Mouse (Mus musculus): Measurements from ENCODE around the gene Mctp1. TPM values are rescaled to one million over a fixed set of nuclear protein-coding genes. Genes with fewer than 3 reads are reported as not detected.
"Not testable (repeated sequence)": the region's sequence is repeated elsewhere in the genome, so short reads cannot be mapped to it uniquely, and the experiment has no call there.

Gene Mctp1
- total RNA-seq, 2 experiments from 2014 or later: 20.5 to 44.8 TPM

DNA sequence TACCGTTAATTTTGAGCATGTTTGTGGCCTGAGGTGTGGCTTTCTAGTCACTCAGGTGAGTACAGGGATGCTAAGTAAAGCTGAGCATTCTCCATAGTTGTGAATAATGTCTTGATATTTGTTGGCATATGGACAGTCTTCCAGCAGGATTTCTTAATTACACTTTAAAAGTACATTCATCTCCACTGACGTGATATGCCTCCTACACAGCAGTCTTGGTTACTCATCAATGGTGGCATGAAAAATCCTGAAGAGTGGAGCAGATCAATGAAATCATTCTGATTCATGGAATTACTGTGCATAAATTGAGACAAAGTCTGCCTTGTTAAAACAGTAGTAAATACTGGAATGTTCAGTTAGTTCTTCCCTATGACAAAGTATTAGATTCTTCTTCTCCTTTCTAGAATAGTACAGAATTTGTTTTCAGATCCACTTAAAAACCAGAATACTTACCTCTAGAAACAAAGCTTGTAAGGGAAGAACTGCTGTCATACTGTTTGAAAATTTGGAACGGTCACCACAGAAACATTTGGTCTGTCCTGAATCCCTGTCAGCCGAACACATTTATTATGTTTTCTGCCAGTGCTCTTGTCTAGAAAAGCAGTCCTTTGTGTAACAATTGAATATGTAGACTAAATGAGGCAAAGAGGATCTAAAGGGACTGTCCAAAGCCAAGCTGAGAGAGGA lies 511.6 kb downstream of the Mctp1 start:
- ATAC-seq (replicated peaks; ENCODE audit: low FRiP score, poor library complexity, severe bottlenecking): no peak

DNA sequence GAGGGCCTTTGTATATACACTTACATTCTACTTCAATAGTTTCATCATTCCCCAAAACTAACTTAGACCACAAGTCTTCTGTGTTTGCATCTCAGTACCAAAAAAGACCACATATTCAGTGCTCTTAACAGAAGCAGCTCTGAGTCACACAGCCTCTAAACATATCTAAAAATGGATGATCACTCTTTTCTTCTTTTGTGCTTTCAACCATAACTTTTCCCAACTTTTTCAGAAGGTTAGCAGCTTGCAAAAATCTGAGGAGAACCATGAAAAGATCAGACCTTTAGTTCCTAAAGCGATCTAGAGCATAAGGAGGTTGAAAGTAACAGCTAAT lies 512.1 kb downstream of the Mctp1 start:
- ATAC-seq (replicated peaks; ENCODE audit: low FRiP score, poor library complexity, severe bottlenecking): no peak

- no peak for ATAC-seq (replicated peaks; ENCODE audit: low FRiP score, poor library complexity, severe bottlenecking)
These were observed 534.0 kb downstream of the Mctp1 start for GRCm38 (mm10) chr13:76918321-76918720.

GRCm38 (mm10) chr13:76926851-76927250 lies 542.5 kb downstream of the Mctp1 start:
- ATAC-seq (replicated peaks; ENCODE audit: low FRiP score, poor library complexity, severe bottlenecking): no peak

DNA sequence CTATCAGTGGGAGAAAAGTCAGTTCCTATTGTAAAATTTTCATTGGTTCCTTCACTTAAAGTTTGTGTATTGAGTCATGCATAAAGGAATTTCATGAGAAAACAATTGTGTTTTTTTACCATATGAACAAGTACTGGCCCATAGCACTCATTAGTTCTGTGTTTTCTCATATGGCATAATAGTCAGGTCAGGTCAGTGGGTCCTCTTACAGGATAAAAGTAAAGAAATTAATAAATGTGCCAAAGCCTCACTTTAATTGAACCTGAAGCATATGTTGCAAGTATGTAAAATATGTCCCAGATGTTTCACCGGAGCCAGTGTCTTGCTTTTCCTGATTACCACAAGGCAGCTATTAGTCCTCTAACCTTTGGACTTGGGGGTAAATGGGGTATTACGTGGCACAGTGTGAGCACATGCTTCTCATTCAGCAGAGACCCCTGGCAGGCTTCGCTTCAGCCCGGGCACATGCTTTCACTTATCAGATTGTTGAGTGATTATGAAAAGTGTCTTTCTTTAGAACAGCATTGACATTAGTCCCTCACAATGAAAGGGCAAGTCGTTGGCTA lies 543.6 kb downstream of the Mctp1 start:
- no peak for ATAC-seq (replicated peaks; ENCODE audit: low FRiP score, poor library complexity, severe bottlenecking)

DNA sequence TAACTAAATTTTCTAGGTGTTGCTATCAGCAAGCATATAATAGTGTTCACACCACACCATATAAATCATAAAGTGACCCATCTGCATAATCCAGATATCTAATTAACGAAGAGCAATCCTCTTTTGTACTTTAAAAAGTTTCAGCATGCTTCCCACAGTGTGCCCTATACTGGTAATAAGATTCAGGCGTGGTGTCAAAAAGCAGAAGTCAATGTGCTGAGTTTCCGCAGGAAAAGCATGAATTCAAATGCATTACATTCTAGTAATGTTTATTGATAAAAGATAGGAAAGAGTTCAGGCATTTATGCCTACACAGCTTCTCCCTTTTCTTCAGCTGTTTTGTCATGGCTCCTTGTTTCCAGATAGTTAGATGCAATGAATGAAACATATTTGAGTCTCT lies 544.8 kb downstream of the Mctp1 start:
- ATAC-seq (replicated peaks; ENCODE audit: low FRiP score, poor library complexity, severe bottlenecking): no peak

- ATAC-seq (replicated peaks; ENCODE audit: low FRiP score, poor library complexity, severe bottlenecking): no peak
These were observed 548.6 kb downstream of the Mctp1 start for GRCm38 (mm10) chr13:76932933-76933332.

- no peak for ATAC-seq (replicated peaks; ENCODE audit: low FRiP score, poor library complexity, severe bottlenecking)
These were observed 564.9 kb downstream of the Mctp1 start for GRCm38 (mm10) chr13:76949234-76949633.

DNA sequence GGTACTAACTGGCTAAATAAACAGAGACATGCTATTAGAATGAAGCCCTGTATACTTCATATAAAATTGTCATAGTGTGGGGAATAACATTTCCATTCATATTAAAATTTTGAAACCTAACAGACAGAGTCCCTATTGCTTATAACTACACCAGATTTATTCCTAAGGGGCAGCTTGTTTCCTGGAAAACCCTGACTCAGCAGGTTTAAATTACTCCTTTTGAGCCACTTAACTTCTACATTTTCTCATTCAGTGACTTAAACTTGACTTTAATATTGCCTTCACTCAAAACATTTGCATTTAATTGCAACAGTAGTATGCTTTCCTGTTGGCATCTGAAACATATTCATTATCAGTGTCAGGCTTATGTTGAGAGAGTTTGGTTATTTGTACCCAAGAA lies 583.3 kb downstream of the Mctp1 start:
- no peak for ATAC-seq (replicated peaks; ENCODE audit: low FRiP score, poor library complexity, severe bottlenecking)

DNA sequence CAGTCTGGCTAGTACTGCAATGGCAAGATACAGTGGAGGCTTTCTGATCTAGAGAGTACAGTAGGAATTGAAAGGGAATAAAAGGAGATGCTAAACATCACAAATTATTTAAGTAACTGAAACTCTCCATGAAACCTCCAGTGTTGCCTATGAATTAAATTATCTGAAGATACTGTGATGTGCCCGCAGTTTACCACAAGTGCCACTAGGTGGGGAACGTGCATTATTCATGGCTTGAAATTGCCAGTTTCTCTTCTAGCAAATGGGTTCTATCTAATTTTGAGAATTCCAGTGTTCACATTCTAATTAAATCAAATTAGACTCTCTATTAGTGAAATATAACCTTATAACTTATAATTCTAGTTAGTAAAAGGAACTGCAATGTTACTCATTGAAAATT lies 585.1 kb downstream of the Mctp1 start:
- ATAC-seq (replicated peaks; ENCODE audit: low FRiP score, poor library complexity, severe bottlenecking): no peak

DNA sequence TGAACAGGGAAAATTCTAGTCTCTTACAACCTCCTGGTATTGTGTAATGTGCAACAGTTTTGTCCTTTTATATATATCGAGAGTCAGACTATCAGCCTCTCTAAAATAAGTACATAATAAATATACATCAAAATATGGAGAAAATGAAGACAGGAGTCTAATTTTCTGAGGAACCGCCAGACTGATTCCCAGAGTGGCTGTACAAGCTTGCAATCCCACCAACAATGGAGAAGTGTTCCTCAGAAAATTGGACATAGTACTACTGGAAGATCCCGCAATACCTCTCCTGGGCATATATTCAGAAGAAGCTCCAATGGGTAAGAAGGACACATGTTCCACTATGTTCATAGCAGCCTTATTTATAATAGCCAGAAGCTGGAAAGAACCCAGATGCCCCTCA lies 586.7 kb downstream of the Mctp1 start:
- ATAC-seq (replicated peaks; ENCODE audit: low FRiP score, poor library complexity, severe bottlenecking): not testable (repeated sequence)

- no peak for ATAC-seq (replicated peaks; ENCODE audit: low FRiP score, poor library complexity, severe bottlenecking)
These were observed 618.3 kb downstream of the Mctp1 start for GRCm38 (mm10) chr13:77002628-77003027.

- ATAC-seq (replicated peaks; ENCODE audit: low FRiP score, poor library complexity, severe bottlenecking): no peak
These were observed 619.3 kb downstream of the Mctp1 start for GRCm38 (mm10) chr13:77003684-77004083.

GRCm38 (mm10) chr13:77018851-77019250 lies 634.5 kb downstream of the Mctp1 start:
- ATAC-seq (replicated peaks; ENCODE audit: low FRiP score, poor library complexity, severe bottlenecking): no peak

DNA sequence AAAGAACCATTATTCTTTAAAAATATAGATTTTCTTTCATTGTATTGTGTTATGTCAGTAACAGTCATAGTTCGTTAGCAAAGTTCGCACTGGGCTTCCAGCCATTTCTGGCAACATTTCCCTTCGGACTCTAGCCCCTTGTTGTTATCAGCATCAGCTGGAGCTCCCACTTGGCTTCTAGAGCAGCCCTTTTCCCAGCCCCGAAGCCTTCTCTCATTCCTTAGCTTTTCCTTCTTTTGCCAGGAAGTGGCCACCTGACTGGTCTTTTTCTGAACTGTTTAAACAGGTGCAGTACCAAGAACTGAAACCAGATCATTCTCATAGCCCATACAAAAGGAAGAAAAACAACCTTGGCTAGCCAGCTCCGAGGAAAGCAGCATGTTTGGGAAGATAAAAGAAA lies 645.3 kb downstream of the Mctp1 start:
- no peak for ATAC-seq (replicated peaks; ENCODE audit: low FRiP score, poor library complexity, severe bottlenecking)

DNA sequence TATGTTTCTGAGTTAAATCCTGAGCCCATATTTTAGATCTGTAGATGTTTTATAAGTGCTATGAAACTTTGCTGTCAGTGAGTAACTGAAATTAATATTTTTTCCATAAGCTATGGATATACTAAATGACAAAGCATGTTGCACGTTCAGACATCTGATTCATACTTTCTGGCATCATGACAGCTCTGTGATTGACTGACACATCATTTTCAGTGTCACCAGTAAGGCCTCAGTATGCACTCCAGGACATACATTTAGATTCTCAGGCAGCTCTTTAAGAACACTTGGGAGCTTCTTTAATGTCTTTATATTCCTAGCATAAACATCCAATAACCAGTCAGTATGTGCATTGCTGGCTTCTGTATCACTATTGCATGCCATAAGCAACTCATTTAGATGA lies 659.0 kb downstream of the Mctp1 start:
- no peak for ATAC-seq (replicated peaks; ENCODE audit: low FRiP score, poor library complexity, severe bottlenecking)

- ATAC-seq (replicated peaks; ENCODE audit: low FRiP score, poor library complexity, severe bottlenecking): no peak
These were observed 661.0 kb downstream of the Mctp1 start for GRCm38 (mm10) chr13:77045375-77045774.

DNA sequence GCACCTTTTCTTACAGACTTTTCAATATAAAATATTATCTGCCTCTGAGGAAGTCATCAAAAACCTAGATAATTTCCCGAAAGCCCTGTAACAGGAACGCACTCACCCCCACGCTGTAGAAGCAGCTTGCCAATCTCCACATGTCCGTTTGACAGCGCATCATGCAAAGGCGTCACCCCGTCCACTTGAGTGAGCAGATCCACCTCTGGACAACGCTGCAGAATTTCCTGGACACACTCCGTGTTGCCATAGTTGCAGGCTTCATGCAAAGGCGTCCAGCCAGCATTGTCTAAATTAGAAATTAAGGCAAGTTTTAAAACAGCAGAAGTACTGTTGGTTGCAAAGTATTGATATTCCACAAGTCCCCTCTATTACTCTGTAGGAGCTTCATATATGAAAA lies 662.1 kb downstream of the Mctp1 start:
- no peak for ATAC-seq (replicated peaks; ENCODE audit: low FRiP score, poor library complexity, severe bottlenecking)

DNA sequence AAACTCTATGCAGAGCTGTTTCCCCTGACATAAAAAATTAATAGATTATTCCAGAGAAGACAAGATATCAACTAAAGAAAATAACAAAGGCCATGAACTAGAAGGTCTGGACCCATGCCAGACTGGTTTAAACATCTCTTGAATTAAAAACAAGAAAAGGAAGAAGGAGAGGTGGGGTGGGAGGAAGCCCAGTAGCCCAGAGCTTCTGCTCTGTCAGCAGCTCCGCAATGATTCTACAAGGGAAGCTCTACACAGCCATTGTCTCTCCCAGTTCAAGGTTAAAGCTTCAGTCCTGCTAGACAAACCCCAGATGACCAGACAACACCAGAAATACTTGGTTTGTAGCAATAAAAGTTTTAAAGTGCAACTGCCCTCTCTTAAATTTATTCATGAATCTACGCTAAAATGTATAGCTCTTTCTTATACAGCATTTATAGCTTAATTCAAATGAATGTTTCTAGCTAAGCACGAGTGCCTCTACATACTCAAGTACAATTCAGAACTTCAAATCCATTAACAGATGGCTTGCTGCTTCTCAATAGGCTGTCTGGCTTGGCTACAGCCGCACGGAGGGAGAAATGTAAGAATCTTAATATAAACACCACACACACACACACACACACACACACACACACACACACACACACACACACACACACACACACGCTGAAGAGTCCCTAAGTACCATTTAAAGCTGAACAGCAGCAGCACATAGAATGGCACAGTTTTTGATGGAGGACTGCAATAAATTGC lies 663.0 kb downstream of the Mctp1 start:
- ATAC-seq (replicated peaks; ENCODE audit: low FRiP score, poor library complexity, severe bottlenecking): no peak

DNA sequence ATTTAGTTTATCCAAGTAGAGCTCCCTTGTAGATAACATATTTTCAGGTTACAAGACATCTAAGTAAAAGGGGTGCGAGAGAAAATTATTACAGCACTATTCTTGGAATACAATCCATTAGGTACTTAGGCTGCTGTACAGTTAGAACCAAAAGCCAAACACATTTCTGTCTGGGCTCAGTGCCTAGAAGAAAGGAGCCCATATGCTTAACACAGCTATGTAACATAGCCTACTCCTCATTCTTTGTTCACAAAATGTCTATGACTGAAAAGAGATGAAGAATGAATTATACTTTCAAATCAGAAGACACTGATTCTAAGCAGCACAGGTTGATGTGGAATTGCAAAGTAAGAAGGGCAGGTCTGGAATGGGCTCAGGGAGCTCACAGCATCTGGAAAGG lies 664.1 kb downstream of the Mctp1 start:
- ATAC-seq (replicated peaks; ENCODE audit: low FRiP score, poor library complexity, severe bottlenecking): no peak

DNA sequence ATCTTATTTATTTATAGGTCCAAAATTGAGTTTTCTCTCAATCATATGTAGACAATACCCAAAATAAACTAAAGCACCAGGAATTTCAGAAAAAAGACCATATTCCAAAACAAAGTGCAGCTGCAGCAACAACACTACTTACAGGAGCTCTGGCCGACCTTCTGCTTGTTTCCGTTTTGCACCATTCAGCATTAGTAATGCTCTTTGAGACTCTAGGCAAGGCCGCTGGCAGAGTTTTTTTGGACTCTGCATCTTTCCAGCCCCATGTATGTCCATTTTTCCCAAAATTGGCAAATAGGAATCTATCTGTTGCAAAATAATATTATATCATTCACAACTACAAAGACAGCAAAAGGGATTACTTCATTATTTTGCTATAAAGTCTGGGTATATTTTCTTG lies 665.4 kb downstream of the Mctp1 start:
- no peak for ATAC-seq (replicated peaks; ENCODE audit: low FRiP score, poor library complexity, severe bottlenecking)
